Mouse (Mus musculus) limb, embryonic 12.5 days (tissue): ENCODE data around the gene Usp51. TPM values are rescaled to one million over a fixed set of nuclear protein-coding genes. Genes with fewer than 3 reads are reported as not detected.
"Not testable (repeated sequence)": the region's sequence is repeated elsewhere in the genome, so short reads cannot be mapped to it uniquely, and the experiment has no call there.

ENCODE experiments used
- ATAC-seq: fragments of 200-750 bp; cut with Nextera tagmentation; 2 replicates; pipeline ENCODE4 v1.8.0; 2017; ENCODE audit warnings: low read depth, moderate TSS enrichment; ENCODE audit not compliant: insufficient number of reproducible peaks, insufficient read depth, low FRiP score, low TSS enrichment
- H3K27ac ChIP-seq: fragments of 300-500 bp; sonication (generic); 2 replicates; pipeline ENCODE4 v1.5.1; 2016; ENCODE audit warnings: mild to moderate bottlenecking, moderate library complexity
- H3K27me3 ChIP-seq: fragments of 300-500 bp; sonication (generic); 2 replicates; pipeline ENCODE4 v1.6.1; 2016; ENCODE audit warnings: mild to moderate bottlenecking, moderate library complexity
- H3K36me3 ChIP-seq: fragments of 300-500 bp; sonication (generic); 2 replicates; pipeline ENCODE4 v1.6.1; 2016; ENCODE audit warnings: mild to moderate bottlenecking, moderate library complexity
- H3K4me1 ChIP-seq: fragments of 300-500 bp; sonication (generic); replicated peaks from 2 replicates; pipeline ENCODE4 v1.6.1; 2016
- H3K4me2 ChIP-seq: fragments of 300-500 bp; sonication (generic); 2 replicates; pipeline ENCODE4 v1.6.1; 2016; ENCODE audit warnings: mild to moderate bottlenecking, moderate library complexity
- H3K4me3 ChIP-seq: fragments of 300-500 bp; sonication (generic); replicated peaks from 2 replicates; pipeline ENCODE4 v1.5.1; 2016; ENCODE audit warnings: mild to moderate bottlenecking
- H3K9ac ChIP-seq: fragments of 300-500 bp; sonication (generic); replicated peaks from 2 replicates; pipeline ENCODE4 v1.6.1; 2016; ENCODE audit warnings: mild to moderate bottlenecking, moderate library complexity
- H3K9me3 ChIP-seq: fragments of 300-500 bp; sonication (generic); 2 replicates; pipeline ENCODE4 v1.6.1; 2016; ENCODE audit warnings: mild to moderate bottlenecking, moderate library complexity
- WGBS: fragments of 180-500 bp; shearing (Covaris S2); methylation state at CpG from one replicate; pipeline ENCODE4 v1.1.7; 2016; 5-methylcytosine and 5-hydroxymethylcytosine counted together
- polyA plus RNA-seq: library from polyadenylated mRNA; unstranded; fragments of >200 nt; fragmentation: Nextera tagmentation; extraction: Ambion mirVana; gene quantifications from 2 replicates; pipeline ENCODE4 v1.2.1, GENCODE M21; 2016

Usp51 gene
- polyA plus RNA-seq, 1 experiment from 2014 or later: 2.4 TPM

GRCm38 (mm10) chrX:153025709-153026108, 19.4 kb downstream of the Usp51 start:
- not testable (repeated sequence) for H3K27me3 ChIP-seq, H3K4me2 ChIP-seq, H3K4me3 ChIP-seq, ATAC-seq, H3K9me3 ChIP-seq, H3K36me3 ChIP-seq, H3K27ac ChIP-seq, H3K9ac ChIP-seq, H3K4me1 ChIP-seq
- 94% methylated on average over 2 of the region's 3 CpGs for WGBS

- H3K9ac ChIP-seq, H3K27me3 ChIP-seq, H3K9me3 ChIP-seq, H3K4me3 ChIP-seq, H3K4me1 ChIP-seq, H3K27ac ChIP-seq, H3K4me2 ChIP-seq, ATAC-seq, H3K36me3 ChIP-seq: not testable (repeated sequence)
Measured at GRCm38 (mm10) chrX:153031547-153031946, 25.3 kb downstream of the Usp51 start.

- peak; percentile 92 for ATAC-seq
- Histone ChIP-seq H3K9ac (peak within 1 kb of the TSS; percentile 67), H3K4me1 (no peaks in the 10 kb centered on the region), H3K4me2 (peak within 1 kb of the TSS; percentile 58), H3K9me3 (no peaks in the 10 kb centered on the region), H3K27ac (peak within 1 kb of the TSS; percentile 93), H3K4me3 (peak within 1 kb of the TSS; percentile 50), H3K36me3 (no peaks in the 10 kb centered on the region), H3K27me3 (peaks cover 17% of the 10 kb centered on the region)
- WGBS: 20% methylated on average over 48 of the region's 49 CpGs
Measured at GRCm38 (mm10) chrX:153037087-153037971, 31.1 kb downstream of the Usp51 start, which contains the start of gene Mageh1. Gene Mageh1, minus strand, starts transcription at chrX:153037575.

- H3K9ac ChIP-seq, H3K9me3 ChIP-seq, H3K4me1 ChIP-seq, H3K36me3 ChIP-seq: not testable (repeated sequence)
- H3K27ac ChIP-seq: peak overlapping the region; percentile 93; the same call in 1 of the 2 replicates
- peaks cover 17% of the 10 kb centered on the region for H3K27me3 ChIP-seq
- H3K4me2 ChIP-seq: peak overlapping the region; percentile 58
- H3K4me3 ChIP-seq: peak overlapping the region; percentile 50
- WGBS: 20% methylated on average over 7 of the region's 22 CpGs
- peak; percentile 76 for ATAC-seq
Measured at GRCm38 (mm10) chrX:153037972-153038744, 31.9 kb downstream of the Usp51 start.

Other genes starting within 250 kb of the Usp51 start
- 6.6 and 7.3 TPM in 2 replicates for gene Shroom2, start 237.0 kb upstream of the Usp51 start, polyA plus RNA-seq
- gene Gpr143, start 224.5 kb upstream of the Usp51 start, polyA plus RNA-seq: 0.13 TPM in 1 of 2 replicates, not detected in the other
- 57.2 and 58.2 TPM in 2 replicates for gene Mageh1, start 31.1 kb downstream of the Usp51 start, polyA plus RNA-seq
- gene Foxr2, start 112.3 kb downstream of the Usp51 start, polyA plus RNA-seq: 0.06 TPM in 1 of 2 replicates, not detected in the other
- gene Rragb, start 133.5 kb downstream of the Usp51 start, polyA plus RNA-seq: 4.4 and 5.1 TPM in 2 replicates
- 1.4 and 3.2 TPM in 2 replicates for gene Klf8, start 231.0 kb downstream of the Usp51 start, polyA plus RNA-seq